Mouse (Mus musculus) thymus, postnatal 36 days (tissue): ENCODE measurements around the gene Cdc42se2.

Experiments
- DNase-seq, 2 experiments: peaks; one replicate each; pipeline ENCODE4 v3.0.0; 2022; ENCODE audit warnings: mixed read lengths in 2 of 2

Cdc42se2 gene

DNA sequence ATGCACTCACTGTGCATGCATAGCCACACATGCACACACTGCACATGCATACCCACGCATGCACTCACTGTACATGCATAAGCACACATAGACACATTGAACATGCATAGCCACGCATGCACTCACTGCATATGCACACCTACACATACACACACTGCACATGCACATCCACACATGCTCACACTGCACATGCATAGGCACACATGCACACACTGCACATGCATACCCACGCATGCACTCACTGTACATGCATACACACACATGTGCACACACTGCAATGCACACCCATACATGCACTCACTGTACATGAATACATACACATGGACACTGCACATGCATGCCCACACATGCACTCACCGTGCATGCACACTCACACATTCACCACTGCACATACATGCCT is 4.0 kb upstream of the Cdc42se2 start:
- DNase-seq = no peak

DNA sequence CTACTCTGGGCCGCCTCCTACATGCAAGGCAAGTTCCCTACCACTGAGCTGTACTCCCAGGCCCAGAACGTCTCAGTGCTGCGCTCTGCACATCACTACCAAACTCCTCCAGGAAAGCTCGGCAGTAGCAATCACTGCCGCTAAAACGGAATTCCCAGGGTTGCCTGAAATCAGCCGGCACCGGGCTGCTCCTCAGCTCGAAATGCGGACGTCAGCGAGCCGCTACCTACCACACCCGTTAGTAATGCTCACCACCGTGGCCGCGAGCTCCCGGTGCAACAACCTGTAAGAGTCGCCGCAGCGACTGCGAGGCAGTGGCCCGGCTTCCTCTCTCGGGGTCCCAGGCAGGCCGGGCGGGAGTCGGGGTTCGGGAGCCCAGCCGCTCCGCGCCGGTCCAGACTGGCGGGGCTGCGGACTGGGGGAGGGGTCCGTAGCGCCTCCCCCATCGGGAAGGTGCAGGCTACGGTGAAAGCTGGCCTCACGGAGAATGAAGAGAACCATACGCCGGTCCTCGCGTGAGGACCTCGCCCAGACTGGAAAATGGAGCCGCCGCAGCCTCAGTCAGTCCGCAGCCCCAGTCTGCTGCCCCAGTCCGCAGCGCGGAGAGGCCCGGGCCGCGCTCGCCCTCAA is 502 bp downstream of the Cdc42se2 start:
- peak; percentile 74 to 77 for DNase-seq

DNA sequence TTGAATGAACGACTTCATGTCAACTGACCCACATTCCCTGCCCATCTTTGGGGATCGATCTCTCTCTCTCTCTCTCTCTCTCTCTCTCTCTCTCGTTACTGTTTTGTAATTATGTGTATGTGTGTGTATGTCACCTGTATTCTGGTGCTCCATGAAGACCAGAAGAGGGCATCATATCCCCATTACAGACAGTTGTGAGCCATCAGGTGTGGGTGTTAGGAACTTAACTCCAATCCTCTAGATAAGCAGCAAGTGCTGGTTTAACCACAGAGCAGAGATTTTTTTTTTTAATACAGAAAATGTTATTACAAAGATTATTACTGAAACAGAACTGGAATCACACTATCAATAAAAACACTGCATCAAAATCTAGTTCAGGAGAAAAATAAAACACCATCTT is 1.9 kb downstream of the Cdc42se2 start:
- DNase-seq = no peak

DNA sequence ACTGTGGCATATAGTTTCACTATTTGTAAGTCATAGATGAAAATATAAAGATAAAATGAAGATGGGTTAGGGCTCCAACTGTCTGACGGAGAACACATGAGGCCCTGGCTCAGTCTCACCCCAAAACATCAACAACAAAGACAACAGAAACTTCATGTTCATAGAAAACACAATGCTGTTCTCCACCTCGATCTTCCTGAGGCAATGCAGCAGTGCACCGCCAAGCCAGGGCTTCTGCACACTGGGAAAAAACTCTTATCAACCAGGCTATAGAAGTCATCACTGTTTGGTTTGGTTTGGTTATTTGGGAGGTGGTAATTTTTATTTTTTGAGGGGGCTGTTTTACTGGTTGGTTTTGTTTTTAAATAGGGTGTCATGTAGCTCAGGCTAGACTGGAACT is 3.0 kb downstream of the Cdc42se2 start:
- DNase-seq = no peak

DNA sequence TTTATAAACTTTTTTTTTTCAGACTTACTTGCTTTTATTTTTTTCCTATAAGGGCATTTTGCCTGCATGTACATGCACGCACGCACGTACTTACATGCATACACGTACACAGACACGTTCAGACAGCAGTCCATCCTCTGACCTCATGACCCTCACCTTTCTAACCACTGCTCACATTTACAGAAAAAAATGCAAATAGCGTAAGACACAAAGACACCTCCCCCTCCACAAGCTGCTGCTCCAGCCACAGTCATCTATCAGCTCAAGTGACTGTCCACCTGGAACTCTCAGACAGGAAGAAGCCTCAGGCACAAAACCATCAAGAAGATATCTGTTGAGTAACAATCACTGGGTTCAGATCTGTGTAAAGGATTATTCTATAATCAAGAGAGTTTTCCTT is 5.2 kb downstream of the Cdc42se2 start:
- no peak for DNase-seq

- DNase-seq = no peak
These were observed 7.5 kb downstream of the Cdc42se2 start for GRCm38 (mm10) chr11:54779946-54780345.

DNA sequence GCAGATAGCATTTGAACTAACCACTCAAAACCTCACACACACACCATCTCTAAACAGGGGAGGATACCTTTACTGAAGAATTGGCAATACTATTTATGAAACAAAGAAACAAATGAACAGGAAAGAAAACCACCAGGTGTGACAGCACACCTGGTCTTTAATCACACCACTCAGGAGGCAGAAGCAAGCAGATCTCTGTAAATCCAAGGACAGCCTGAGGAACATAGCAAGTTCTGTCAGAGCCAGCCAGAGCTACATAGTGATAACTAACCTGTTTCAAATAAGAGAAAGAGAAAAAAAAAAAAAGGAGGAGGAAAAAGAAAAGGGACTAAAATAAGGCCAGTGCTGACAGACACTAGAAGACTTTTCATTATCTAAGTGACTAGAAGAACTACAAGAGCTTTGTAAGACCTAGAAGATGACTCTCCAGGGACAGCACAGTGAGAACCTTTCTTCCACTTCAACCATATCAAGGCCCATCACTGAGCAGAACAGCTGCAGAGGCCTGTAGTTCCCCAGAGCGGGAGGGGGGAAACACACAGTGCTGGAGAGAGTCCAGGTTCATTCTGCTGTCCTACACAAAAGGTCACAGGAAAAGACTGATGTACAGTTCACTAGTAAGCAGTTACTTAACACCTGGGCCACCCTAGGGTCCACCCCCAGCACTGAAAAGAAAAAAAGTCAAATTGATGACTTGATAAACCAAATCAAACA is 9.2 kb downstream of the Cdc42se2 start:
- peak in 1 of 2 experiments; percentile 35 for DNase-seq

- DNase-seq = no peak
These were observed 9.9 kb downstream of the Cdc42se2 start for GRCm38 (mm10) chr11:54777387-54778130.

DNA sequence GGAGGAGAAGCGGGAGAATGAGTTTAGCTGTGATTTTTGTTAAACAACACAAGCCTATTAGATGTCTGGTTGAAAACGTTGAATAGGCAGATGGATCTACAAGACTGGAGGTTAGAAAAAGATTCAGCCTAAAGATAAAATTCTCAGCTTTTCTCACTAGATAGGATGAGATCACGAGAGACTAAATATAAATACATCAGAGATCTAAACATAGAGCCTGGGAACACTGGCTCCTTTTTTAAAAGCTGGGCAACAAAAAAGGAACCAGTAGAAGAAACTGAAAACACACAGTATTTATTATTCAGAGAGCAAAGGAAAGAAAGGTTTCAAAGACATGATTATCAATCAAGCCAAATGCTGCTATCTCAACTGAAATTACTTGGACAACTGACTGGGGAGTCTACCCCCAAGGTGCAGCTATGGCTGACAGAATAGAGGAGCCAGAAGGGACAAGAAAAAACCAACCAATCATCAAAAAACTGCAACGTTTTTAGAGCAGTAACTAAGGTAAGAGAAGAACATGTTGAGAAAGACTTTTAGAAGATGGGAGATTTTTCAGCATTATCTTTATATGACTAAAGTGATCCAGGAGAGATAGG is 10.6 kb downstream of the Cdc42se2 start:
- DNase-seq = no peak

DNA sequence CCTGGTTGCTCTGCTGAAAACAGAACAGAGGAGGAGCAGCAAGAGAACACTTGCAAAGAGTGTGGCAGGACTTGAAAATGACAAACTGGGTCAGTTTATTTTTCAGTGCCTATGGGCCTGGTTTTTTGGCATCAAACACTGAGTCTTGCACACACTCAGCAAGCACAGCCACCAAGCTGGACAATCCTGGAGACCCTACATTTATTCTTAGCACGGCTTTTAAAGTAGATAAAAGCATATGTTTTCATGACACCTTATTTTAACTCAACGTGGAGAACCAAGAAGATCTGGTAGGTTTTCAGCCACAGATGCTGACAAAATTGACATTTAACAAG is 11.1 kb downstream of the Cdc42se2 start:
- no peak for DNase-seq

DNA sequence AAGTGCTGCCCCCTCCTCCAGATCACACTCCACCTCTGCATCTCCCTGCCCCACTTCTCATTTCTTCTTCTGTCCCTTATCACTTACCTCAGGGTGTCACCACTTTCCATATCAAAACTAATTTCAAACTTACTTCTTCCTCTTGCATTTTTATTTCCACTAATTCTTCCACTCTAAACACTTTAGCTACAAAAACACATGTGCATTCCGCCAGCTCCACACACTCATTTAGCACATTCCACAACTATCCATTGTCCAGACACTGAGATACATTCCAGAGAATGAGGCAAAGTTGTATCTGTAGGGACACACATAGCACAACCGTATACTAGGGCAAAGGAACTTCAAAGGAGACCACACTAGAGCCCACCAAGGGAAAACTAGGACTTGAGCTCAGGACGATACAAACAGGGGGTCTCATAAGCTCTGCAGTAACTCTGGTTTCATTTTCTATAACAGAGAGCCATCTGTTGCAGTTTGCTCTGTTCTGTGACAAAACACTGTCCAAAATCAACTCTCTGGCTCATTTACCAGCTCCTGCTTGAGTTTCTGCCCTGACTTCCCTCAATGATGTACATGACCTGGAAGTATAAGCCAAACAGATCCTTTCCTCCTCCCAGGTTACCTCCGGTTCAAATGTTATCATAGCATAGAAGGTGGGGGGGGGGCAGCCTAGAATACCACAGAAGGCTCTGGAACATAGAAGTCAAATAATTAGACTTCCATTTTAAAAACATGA is 11.7 kb downstream of the Cdc42se2 start:
- DNase-seq = no peak

- no peak for DNase-seq
These were observed 13.0 kb downstream of the Cdc42se2 start for GRCm38 (mm10) chr11:54774282-54775078.

DNA sequence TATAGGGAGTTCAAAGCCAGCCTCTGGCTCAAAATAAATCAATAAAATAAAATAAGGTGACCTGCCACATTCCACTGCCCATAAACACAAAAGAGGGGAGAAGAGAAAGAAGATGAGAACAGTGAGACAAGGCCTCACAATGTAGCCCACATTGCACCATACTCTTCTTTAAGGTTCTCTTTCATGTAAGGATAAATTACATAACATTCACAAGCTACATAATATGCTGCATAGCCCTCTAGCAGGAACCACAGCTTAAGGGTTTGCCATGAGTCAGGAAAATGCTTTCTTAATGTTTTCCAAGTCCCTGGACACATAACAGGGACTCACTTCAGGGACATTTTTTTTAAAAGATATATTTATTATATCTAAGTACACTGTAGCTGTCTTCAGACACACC is 15.9 kb downstream of the Cdc42se2 start:
- DNase-seq = no peak

GRCm38 (mm10) chr11:54769843-54770242 is 17.6 kb downstream of the Cdc42se2 start:
- DNase-seq = no peak

- DNase-seq = no peak
These were observed 19.3 kb downstream of the Cdc42se2 start for GRCm38 (mm10) chr11:54768116-54768690.

DNA sequence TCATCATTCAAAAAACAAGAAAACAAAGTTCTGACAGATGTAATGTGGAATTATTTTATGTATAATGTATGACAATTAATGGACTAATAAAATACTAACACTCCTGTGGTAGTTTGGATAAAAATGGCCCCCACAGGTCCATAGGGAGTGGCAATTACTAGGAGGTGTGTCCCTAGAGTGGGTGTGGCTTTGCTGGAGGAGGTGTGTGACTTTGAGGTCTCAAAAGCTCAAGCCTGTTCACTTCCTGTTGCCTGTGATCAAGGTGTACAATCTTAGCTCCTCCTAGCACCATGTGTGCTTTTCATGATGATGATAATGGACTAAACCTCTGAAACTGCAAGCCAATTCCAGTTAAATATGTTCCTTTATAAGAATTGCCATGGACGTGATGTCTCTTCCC is 22.7 kb downstream of the Cdc42se2 start:
- peak in 1 of 2 experiments; percentile 55 for DNase-seq

DNA sequence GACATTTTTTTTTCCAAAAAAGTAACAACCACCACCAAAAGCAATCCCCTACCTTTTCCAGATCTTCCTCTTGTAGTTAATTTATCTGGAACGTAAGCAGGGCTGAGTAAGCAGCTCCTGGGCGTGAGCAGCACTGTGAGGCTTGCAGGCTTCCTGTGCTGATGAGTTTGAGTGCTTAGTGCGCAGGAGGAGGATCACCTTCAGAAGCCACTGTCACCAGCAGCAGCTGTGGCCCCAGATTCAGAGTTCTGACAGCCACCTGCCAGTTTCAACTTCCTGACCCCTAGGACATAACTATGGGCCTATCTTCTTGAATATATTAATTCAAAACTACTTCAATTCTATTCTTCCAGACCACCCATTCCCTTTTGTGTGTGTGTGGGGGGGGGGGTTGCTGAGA is 23.4 kb downstream of the Cdc42se2 start:
- peak; percentile 66 to 82 for DNase-seq

DNA sequence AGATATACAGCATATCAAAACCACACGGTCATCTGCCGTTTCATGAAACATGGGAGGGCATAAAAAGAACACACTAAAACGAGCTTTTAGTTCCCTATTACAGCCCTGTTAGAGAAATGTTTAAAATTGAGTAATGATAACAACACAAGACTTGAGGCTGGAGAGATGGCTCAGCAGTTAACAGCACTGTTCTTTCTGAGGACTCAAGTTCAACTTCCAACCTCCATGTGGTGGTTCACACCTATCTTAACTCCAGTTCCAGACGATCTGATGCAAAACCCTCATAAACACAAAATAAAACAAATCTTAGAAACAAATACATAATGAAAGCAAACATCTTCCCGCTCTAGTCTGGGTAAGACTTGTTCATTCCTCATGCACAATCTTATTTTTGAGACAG is 24.7 kb downstream of the Cdc42se2 start:
- no peak for DNase-seq

DNA sequence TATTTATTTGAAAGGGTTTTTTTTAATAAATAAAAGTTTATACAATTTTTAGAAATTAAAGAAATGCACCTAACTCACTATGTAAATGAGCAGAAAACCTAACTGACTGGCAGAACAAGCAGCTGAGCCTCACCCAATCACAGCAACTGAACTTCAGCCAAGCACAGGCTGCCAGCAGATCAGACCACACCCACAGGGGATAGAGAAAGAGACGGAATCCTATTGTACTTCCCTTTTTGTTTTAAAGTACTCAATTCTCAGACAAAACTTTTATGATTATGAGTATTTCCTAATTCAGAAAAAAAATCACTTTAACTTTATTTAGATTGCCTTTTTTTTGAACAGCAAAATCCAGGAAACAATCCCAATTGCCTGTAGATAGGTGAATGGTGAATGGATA is 29.5 kb downstream of the Cdc42se2 start:
- DNase-seq = no peak

- DNase-seq = no peak
These were observed 32.3 kb downstream of the Cdc42se2 start for GRCm38 (mm10) chr11:54755148-54755664.
